Mouse (Mus musculus) embryonic fibroblast, embryonic 13.5 days (primary cell): ENCODE measurements at regions not wholly inside any gene's neighbourhood (a gene's known extent, or its start where the extent isn't known, plus 50 kb on each side); places are given as distances from the start of the nearest gene placed in this dataset.

Experiments
- CTCF ChIP-seq: IDR thresholded peaks from 2 replicates; pipeline ENCODE4 v1.5.1; 2011; ENCODE audit warnings: mild to moderate bottlenecking, control low read depth, low read length, moderate library complexity, borderline replicate concordance; ENCODE audit not compliant: insufficient read depth
- POLR2A ChIP-seq: IDR thresholded peaks from 2 replicates; pipeline ENCODE4 v1.6.1; 2011; ENCODE audit warnings: low read depth, mild to moderate bottlenecking, control low read depth, low read length, moderate library complexity

- TF ChIP-seq CTCF (no peak), POLR2A (no peak)
These were observed 95.6 kb upstream of the Smarca2 start for GRCm38 (mm10) chr19:26509240-26509639.
